Mouse (Mus musculus): Measurements from ENCODE around the gene Slc30a9. TPM values are rescaled to one million over a fixed set of nuclear protein-coding genes. Genes with fewer than 3 reads are reported as not detected.

Slc30a9 gene
- polyA plus RNA-seq, 1 experiment, result not detected

GRCm38 (mm10) chr5:67362316-67362715 is 55.6 kb downstream of the Slc30a9 start:
- no peak for TF ChIP-seq CTCF (IDR thresholded peaks at IDR 0.05; ENCODE audit: insufficient read depth, low read depth, low read length)
- TF ChIP-seq POLR2A (IDR thresholded peaks at IDR 0.05; ENCODE audit: insufficient read depth, low read depth, low read length), result no peak
- H3K27ac ChIP-seq (ENCODE audit: insufficient read depth, low read depth, low read length), result no peak overlapping the region
- H3K4me3 ChIP-seq (ENCODE audit: insufficient read depth, low read depth, low read length), result no peak overlapping the region
- H3K4me1 ChIP-seq (ENCODE audit: control insufficient read depth, insufficient read depth, low read length), result no peaks in the 10 kb centered on the region
- WGBS, result 87% methylated on average over 10 of the region's 10 CpGs

GRCm38 (mm10) chr5:67362931-67363330 is 56.2 kb downstream of the Slc30a9 start:
- no peaks in the 10 kb centered on the region for H3K4me1 ChIP-seq (ENCODE audit: control insufficient read depth, insufficient read depth, low read length)
- no peak for TF ChIP-seq POLR2A (IDR thresholded peaks at IDR 0.05; ENCODE audit: insufficient read depth, low read depth, low read length)
- no peak for TF ChIP-seq CTCF (IDR thresholded peaks at IDR 0.05; ENCODE audit: insufficient read depth, low read depth, low read length)
- H3K27ac ChIP-seq (ENCODE audit: insufficient read depth, low read depth, low read length), result no peak overlapping the region
- 88% methylated on average over 2 of the region's 2 CpGs for WGBS
- H3K4me3 ChIP-seq (ENCODE audit: insufficient read depth, low read depth, low read length), result no peak overlapping the region

- 88% methylated on average over 8 of the region's 8 CpGs for WGBS
- no peak for TF ChIP-seq CTCF (IDR thresholded peaks at IDR 0.05; ENCODE audit: insufficient read depth, low read depth, low read length)
- TF ChIP-seq POLR2A (IDR thresholded peaks at IDR 0.05; ENCODE audit: insufficient read depth, low read depth, low read length), result no peak
These were observed 70.4 kb downstream of the Slc30a9 start for GRCm38 (mm10) chr5:67377044-67377621.

GRCm38 (mm10) chr5:67381690-67382089 is 74.9 kb downstream of the Slc30a9 start:
- H3K4me3 ChIP-seq (ENCODE audit: insufficient read depth, low read depth, low read length), result no peak overlapping the region
- TF ChIP-seq CTCF (IDR thresholded peaks at IDR 0.05; ENCODE audit: insufficient read depth, low read depth, low read length), result no peak
- no peak for TF ChIP-seq POLR2A (IDR thresholded peaks at IDR 0.05; ENCODE audit: insufficient read depth, low read depth, low read length)
- H3K4me1 ChIP-seq (ENCODE audit: control insufficient read depth, insufficient read depth, low read length), result no peaks in the 10 kb centered on the region
- WGBS, result 57% methylated on average over 2 of the region's 2 CpGs
- H3K27ac ChIP-seq (ENCODE audit: insufficient read depth, low read depth, low read length), result no peak overlapping the region

More at GRCm38 (mm10) chr5:67377044-67377621, 70.4 kb downstream of the Slc30a9 start:
- H3K27ac ChIP-seq (ENCODE audit: insufficient read depth, low read depth, low read length), result no peak overlapping the region
- H3K4me1 ChIP-seq (ENCODE audit: control insufficient read depth, insufficient read depth, low read length), result no peaks in the 10 kb centered on the region
- H3K4me3 ChIP-seq (ENCODE audit: insufficient read depth, low read depth, low read length), result no peak overlapping the region

GRCm38 (mm10) chr5:67382556-67382955 is 75.8 kb downstream of the Slc30a9 start:
- no peak overlapping the region for H3K27ac ChIP-seq (ENCODE audit: insufficient read depth, low read depth, low read length)
- H3K4me1 ChIP-seq (ENCODE audit: control insufficient read depth, insufficient read depth, low read length), result no peaks in the 10 kb centered on the region
- WGBS, result 92% methylated on average over 7 of the region's 7 CpGs
- TF ChIP-seq POLR2A (IDR thresholded peaks at IDR 0.05; ENCODE audit: insufficient read depth, low read depth, low read length), result no peak
- TF ChIP-seq CTCF (IDR thresholded peaks at IDR 0.05; ENCODE audit: insufficient read depth, low read depth, low read length), result no peak
- H3K4me3 ChIP-seq (ENCODE audit: insufficient read depth, low read depth, low read length), result no peak overlapping the region

- Histone ChIP-seq H3K4me3 (ENCODE audit: insufficient read depth, low read depth, low read length) (no peak overlapping the region), H3K4me1 (ENCODE audit: control insufficient read depth, insufficient read depth, low read length) (peaks cover 3% of the 10 kb centered on the region; the same call in 1 of the 2 replicates), H3K27ac (ENCODE audit: insufficient read depth, low read depth, low read length) (no peak overlapping the region)
- no peak for TF ChIP-seq CTCF (IDR thresholded peaks at IDR 0.05; ENCODE audit: insufficient read depth, low read depth, low read length)
- TF ChIP-seq POLR2A (IDR thresholded peaks at IDR 0.05; ENCODE audit: insufficient read depth, low read depth, low read length), result no peak
- WGBS, result 72% methylated on average over 6 of the region's 6 CpGs
These were observed 87.2 kb downstream of the Slc30a9 start for GRCm38 (mm10) chr5:67393951-67394350.

GRCm38 (mm10) chr5:67395211-67395851 is 88.6 kb downstream of the Slc30a9 start:
- Histone ChIP-seq H3K27ac (ENCODE audit: insufficient read depth, low read depth, low read length) (no peak overlapping the region), H3K4me3 (ENCODE audit: insufficient read depth, low read depth, low read length) (no peak overlapping the region), H3K4me1 (ENCODE audit: control insufficient read depth, insufficient read depth, low read length) (peaks cover 7% of the 10 kb centered on the region; the same call in 1 of the 2 replicates)
- TF ChIP-seq CTCF (IDR thresholded peaks at IDR 0.05; ENCODE audit: insufficient read depth, low read depth, low read length), result no peak
- no peak for TF ChIP-seq POLR2A (IDR thresholded peaks at IDR 0.05; ENCODE audit: insufficient read depth, low read depth, low read length)
- 52% methylated on average over 11 of the region's 11 CpGs for WGBS

GRCm38 (mm10) chr5:67397186-67397585 is 90.4 kb downstream of the Slc30a9 start:
- H3K4me1 ChIP-seq (ENCODE audit: control insufficient read depth, insufficient read depth, low read length), result peaks cover 10% of the 10 kb centered on the region
- TF ChIP-seq CTCF (IDR thresholded peaks at IDR 0.05; ENCODE audit: insufficient read depth, low read depth, low read length) (no peak), POLR2A (IDR thresholded peaks at IDR 0.05; ENCODE audit: insufficient read depth, low read depth, low read length) (no peak)

GRCm38 (mm10) chr5:67399876-67400607 is 93.3 kb downstream of the Slc30a9 start:
- no peak overlapping the region for H3K4me3 ChIP-seq (ENCODE audit: insufficient read depth, low read depth, low read length)
- WGBS, result 77% methylated on average over 28 of the region's 28 CpGs
- TF ChIP-seq POLR2A (IDR thresholded peaks at IDR 0.05; ENCODE audit: insufficient read depth, low read depth, low read length), result no peak

More at GRCm38 (mm10) chr5:67397186-67397585, 90.4 kb downstream of the Slc30a9 start:
- Histone ChIP-seq H3K27ac (ENCODE audit: insufficient read depth, low read depth, low read length) (no peak overlapping the region), H3K4me3 (ENCODE audit: insufficient read depth, low read depth, low read length) (no peak overlapping the region)
- WGBS, result 91% methylated on average over 14 of the region's 14 CpGs

More at GRCm38 (mm10) chr5:67399876-67400607, 93.3 kb downstream of the Slc30a9 start:
- Histone ChIP-seq H3K4me1 (ENCODE audit: control insufficient read depth, insufficient read depth, low read length) (peaks cover 8% of the 10 kb centered on the region), H3K27ac (ENCODE audit: insufficient read depth, low read depth, low read length) (no peak overlapping the region)
